Mouse (Mus musculus) lung, postnatal 4 days (tissue): ENCODE measurements around the gene Slc5a10.

Experiments used
- DNase-seq, 2 experiments: peaks; one replicate each; pipeline ENCODE4 v3.0.0; 2021

The Slc5a10 gene

GRCm38 (mm10) chr11:61720636-61721035, at the start of gene Slc5a10:
Gene Slc5a10 (minus strand): TSS chr11:61720826.
- no peak for DNase-seq

- DNase-seq = peak; percentile 99 to 100
Observed at GRCm38 (mm10) chr11:61761584-61762407, 41.2 kb upstream of the Slc5a10 start, which contains the start of gene Prpsap2. Gene Prpsap2 (minus strand): TSS chr11:61762088.

- no peak for DNase-seq
Observed at GRCm38 (mm10) chr11:61760518-61760917, 39.9 kb upstream of the Slc5a10 start.

- DNase-seq = no peak
Observed at GRCm38 (mm10) chr11:61757151-61757550, 36.5 kb upstream of the Slc5a10 start.

- DNase-seq = no peak
Observed at GRCm38 (mm10) chr11:61751612-61752011, 31.0 kb upstream of the Slc5a10 start.

- DNase-seq = no peak
Observed at GRCm38 (mm10) chr11:61747161-61747560, 26.5 kb upstream of the Slc5a10 start.

GRCm38 (mm10) chr11:61745781-61746180, 25.2 kb upstream of the Slc5a10 start:
- DNase-seq = no peak

GRCm38 (mm10) chr11:61744460-61744859, 23.8 kb upstream of the Slc5a10 start:
- no peak for DNase-seq

GRCm38 (mm10) chr11:61743768-61744167, 23.1 kb upstream of the Slc5a10 start:
- no peak for DNase-seq

GRCm38 (mm10) chr11:61740500-61740899, 19.9 kb upstream of the Slc5a10 start:
- DNase-seq = no peak

GRCm38 (mm10) chr11:61737290-61737689, 16.7 kb upstream of the Slc5a10 start:
- DNase-seq = no peak

GRCm38 (mm10) chr11:61732672-61733071, 12.0 kb upstream of the Slc5a10 start:
- DNase-seq = no peak

- DNase-seq = peak in 1 of 2 experiments; percentile 18
Observed at GRCm38 (mm10) chr11:61728037-61728436, 7.4 kb upstream of the Slc5a10 start.

- DNase-seq = no peak
Observed at GRCm38 (mm10) chr11:61722077-61722476, 1.5 kb upstream of the Slc5a10 start.

GRCm38 (mm10) chr11:61719826-61720225, 800 bp downstream of the Slc5a10 start:
- DNase-seq = no peak

- no peak for DNase-seq
Observed at GRCm38 (mm10) chr11:61719387-61719786, 1.2 kb downstream of the Slc5a10 start.

- no peak for DNase-seq
Observed at GRCm38 (mm10) chr11:61717990-61718389, 2.6 kb downstream of the Slc5a10 start.

GRCm38 (mm10) chr11:61715130-61715529, 5.5 kb downstream of the Slc5a10 start:
- no peak for DNase-seq

GRCm38 (mm10) chr11:61714346-61715117, 6.1 kb downstream of the Slc5a10 start:
- peak in 1 of 2 experiments; percentile 78 for DNase-seq

- no peak for DNase-seq
Observed at GRCm38 (mm10) chr11:61713157-61713855, 7.3 kb downstream of the Slc5a10 start.

- no peak for DNase-seq
Observed at GRCm38 (mm10) chr11:61708928-61709327, 11.7 kb downstream of the Slc5a10 start.

- no peak for DNase-seq
Observed at GRCm38 (mm10) chr11:61706232-61706631, 14.4 kb downstream of the Slc5a10 start.

- no peak for DNase-seq
Observed at GRCm38 (mm10) chr11:61705581-61705980, 15.0 kb downstream of the Slc5a10 start.
